Mouse (Mus musculus): ENCODE measurements around the gene Cdkal1.

- TF ChIP-seq CTCF (IDR thresholded peaks at IDR 0.05; ENCODE audit: control insufficient read depth, insufficient read depth, low read length) = no peak
- TF ChIP-seq POLR2A (IDR thresholded peaks at IDR 0.05; ENCODE audit: borderline replicate concordance, control insufficient read depth, low read depth, low read length) = no peak
Observed at GRCm38 (mm10) chr13:29555160-29555785, 300.2 kb downstream of the Cdkal1 start.
